Mouse (Mus musculus): ENCODE results near the gene Tert.

GRCm38 (mm10) chr13:73694972-73695371, 68.3 kb downstream of the Tert start:
- no peak for TF ChIP-seq CTCF (IDR thresholded peaks at IDR 0.05; ENCODE audit: low read depth)
- TF ChIP-seq EP300 (optimal IDR thresholded peaks at IDR 0.05) = no peak
